Mouse (Mus musculus): ENCODE measurements around the gene Tfap4.
A peak's percentile ranks its signal among the peaks of the same experiment; 100 is the strongest.
"Not testable (repeated sequence)": the region's sequence is repeated elsewhere in the genome, so short reads cannot be mapped to it uniquely, and the experiment has no call there.

Gene Tfap4

GRCm38 (mm10) chr16:4592909-4593875 is 33.5 kb upstream of the Tfap4 start:
- peak; percentile 79 to 82 for DNase-seq

- no peak for DNase-seq
Observed at GRCm38 (mm10) chr16:4590236-4590635, 30.6 kb upstream of the Tfap4 start.

GRCm38 (mm10) chr16:4587516-4588210 is 28.0 kb upstream of the Tfap4 start:
- peak; percentile 21 to 43 for DNase-seq

DNA sequence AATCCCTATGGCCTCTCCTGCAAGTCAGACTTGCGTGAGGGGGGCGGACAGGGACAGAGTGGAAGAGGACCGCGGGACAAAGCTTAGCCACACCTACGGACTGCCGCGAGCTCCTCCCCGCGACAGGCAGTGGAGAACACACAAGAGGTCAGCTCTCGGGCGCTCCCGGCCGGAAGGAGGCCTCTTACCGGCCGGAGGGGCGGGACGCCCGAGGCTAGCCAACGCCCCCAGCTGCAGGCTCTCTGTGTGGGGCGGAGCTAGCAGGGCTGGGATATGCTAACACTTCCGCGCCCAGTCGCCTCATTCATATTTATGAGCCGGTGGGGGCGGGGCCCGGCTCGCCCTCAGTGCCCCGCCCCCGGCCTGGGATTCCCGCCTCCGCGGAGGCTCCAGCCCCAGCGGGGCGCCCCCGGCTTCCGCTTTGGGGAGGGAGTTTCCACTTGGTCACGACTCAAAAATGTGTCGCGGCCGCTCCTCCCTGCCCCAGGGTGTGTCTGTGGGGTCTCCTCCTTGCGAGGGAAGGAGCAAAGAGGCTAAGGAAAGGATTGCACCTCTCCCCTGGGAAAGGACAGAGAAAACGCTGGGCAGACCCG is 27.0 kb upstream of the Tfap4 start:
- DNase-seq: peak; percentile 89 to 91

DNA sequence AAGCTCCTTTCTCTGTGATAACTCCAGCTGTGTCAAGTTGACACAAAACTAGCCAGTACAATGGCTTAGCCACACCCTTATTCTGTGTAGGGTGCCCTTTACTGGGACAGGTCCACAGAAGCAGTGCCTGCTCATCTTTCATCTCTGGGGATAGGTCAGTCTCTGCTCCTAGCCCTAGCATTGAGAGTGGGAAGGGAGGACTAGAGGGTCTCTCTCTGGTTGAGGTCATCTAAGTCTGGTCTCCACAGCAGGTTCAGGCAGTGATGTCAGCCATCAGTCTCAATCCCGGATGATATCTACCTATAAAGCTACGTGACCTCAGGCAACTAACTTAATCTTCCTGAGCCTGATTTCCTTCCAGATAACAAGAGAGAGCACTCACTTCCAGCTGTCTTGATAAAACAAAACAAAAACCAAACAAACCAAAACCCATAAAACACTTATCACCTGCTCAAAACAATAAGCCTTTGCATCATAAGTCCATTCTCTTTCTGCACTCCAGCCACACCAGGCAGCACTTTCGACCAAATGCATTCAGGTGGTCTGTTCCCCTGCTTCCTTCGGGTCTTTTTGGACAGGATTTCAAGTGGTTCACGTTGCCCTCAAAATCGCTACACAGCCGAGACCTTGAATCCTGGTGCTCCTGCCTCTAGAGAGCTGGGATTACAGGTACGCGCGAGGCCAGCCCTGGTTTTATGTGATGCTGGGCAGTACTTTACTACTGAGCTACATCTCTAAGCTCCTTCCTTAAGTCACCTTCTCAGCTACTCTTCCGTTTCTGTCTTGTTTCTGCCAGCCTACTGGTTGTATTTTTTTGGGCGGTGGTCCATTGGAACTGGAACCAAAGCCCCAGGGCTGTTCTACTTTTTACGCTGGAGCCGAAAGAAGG is 26.2 kb upstream of the Tfap4 start:
- peak in 1 of 2 experiments; percentile 21 for DNase-seq

- DNase-seq: no peak
Observed at GRCm38 (mm10) chr16:4584438-4584837, 24.8 kb upstream of the Tfap4 start.

- DNase-seq: no peak
Observed at GRCm38 (mm10) chr16:4583807-4584206, 24.2 kb upstream of the Tfap4 start.

GRCm38 (mm10) chr16:4581179-4581578 is 21.5 kb upstream of the Tfap4 start:
- DNase-seq: not testable (repeated sequence)

- DNase-seq: no peak
Observed at GRCm38 (mm10) chr16:4578630-4579029, 19.0 kb upstream of the Tfap4 start.

DNA sequence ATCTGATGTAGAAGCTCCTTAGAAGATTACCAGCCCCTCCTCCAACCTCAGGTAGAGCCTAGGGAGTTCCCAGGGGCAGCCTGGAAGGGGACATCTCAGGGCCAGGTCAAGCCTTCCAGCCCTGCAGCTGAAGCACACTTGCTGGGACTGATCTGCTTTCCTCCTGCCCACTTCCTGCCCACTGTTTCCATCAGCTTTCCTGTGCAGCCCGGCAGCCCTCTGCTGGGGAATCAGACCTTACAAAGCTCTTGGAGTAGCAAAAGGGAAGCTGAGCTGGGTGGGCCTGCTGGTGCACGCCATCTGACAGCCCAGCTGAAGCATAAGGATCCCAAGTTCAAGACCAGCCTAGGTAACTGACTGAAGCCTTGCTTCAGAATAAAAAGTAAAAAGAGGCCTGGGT is 17.2 kb upstream of the Tfap4 start:
- no peak for DNase-seq

DNA sequence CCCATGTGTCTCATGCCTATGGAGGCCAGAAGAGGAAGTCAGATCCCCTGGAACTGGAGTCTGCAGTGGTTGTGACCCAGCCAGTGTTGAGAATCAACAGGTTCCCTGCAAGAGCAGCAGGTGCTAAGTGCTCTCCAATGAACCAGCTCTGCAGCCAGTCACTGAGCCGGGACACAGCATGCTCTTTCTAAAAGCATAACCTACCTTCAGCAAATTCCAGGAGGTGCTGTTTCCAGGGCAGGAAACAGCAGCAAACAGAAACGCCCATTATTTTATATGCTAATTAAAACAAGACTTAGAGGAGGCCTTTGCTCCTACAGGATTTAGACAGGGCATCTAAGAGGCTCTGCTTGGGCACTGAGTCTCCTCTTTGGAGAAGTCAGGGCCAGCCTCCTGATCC is 16.4 kb upstream of the Tfap4 start:
- DNase-seq: no peak

- no peak for DNase-seq
Observed at GRCm38 (mm10) chr16:4570737-4571136, 11.1 kb upstream of the Tfap4 start.

DNA sequence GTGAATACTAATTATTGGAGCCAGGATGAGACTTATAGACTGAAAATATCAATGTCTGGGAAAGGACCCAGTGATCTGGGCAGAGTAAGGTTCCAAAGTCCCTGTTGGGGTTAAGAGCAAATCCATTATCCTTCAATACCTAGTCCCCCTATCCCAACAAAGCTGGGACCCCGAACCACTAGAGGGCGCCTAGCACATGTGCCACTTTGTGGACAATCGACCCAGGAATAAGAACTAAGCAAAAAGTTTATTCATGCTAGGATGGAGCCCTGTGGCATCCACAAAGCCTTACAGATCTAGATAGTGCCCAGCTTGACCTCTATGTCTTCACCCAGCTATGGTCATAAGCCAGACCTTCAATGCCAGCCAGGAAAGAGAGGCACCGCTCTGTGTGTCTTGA is 8.3 kb upstream of the Tfap4 start:
- peak; percentile 88 to 93 for DNase-seq

GRCm38 (mm10) chr16:4560145-4560952 is 695 bp upstream of the Tfap4 start:
- peak; percentile 73 to 82 for DNase-seq

- DNase-seq: peak; percentile 77 to 79
Observed at GRCm38 (mm10) chr16:4558980-4559631, 548 bp downstream of the Tfap4 start.

DNA sequence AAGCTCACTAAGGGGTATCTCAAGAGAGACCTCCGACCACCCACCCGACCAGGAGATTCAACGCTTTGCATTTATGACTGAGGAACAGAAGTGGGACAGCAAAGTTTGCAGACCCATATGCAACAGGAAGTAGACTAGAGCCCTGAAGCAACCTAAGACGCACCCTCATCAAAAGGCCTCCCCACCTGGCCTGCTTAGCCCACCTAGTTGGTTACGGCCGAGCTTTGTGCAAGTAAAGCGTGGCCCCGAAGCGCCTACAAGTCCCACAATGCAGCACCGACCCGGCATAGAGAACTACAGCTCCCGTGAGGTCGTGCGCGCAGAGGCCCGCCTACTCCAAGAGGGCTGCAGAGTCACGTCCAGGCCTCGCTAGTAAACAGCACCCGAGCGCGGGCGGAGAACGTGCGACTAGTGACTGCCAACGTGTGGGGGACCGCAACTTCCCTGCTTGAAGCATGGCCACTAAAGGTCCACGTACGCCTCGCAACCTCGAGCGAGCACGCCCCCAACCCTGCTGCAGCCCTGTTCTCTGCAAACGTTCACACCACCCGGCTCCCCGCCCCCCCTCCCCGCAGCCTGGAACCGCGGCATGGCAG is 1.2 kb downstream of the Tfap4 start:
- peak; percentile 90 to 92 for DNase-seq

GRCm38 (mm10) chr16:4557949-4558348 is 1.7 kb downstream of the Tfap4 start:
- peak; percentile 56 to 61 for DNase-seq

DNA sequence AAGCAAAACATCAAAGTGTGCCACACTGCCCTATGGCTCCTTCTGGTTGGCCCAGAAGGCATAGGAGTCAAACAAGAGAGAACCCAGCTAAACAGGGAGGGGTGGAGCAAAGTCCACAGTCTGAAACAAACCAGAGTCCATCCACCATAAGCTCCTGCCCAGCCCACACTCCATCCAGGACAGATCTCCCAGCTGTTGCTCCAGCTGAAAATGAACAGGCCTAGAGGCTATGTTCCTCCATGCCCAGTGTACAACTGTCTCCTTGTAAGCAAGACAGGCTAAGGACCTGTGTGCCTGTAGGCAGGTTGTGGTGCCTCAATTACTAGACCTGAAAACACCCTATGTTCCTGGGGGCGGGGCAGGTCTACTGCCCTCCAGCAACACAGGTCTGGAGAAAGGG is 2.6 kb downstream of the Tfap4 start:
- DNase-seq: no peak

DNA sequence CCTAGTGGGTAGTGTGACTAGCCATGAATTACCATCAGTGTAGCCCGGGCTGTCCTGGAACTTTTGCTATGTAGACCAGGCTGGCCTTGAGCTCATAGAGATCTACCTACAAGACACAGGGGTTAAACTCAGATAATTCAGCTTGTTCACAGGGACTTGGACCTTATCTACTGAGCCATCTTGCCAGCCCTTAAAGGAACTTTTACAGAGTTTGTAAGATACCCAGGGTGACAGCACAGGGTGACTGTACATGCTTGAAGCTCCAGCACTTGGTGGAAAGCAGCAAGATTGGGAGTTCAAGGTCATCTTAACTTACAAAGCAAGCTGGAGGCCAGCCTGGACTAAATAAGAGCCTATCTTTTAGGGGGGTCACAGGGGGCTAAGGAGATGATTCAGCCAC is 4.1 kb downstream of the Tfap4 start:
- DNase-seq: no peak

DNA sequence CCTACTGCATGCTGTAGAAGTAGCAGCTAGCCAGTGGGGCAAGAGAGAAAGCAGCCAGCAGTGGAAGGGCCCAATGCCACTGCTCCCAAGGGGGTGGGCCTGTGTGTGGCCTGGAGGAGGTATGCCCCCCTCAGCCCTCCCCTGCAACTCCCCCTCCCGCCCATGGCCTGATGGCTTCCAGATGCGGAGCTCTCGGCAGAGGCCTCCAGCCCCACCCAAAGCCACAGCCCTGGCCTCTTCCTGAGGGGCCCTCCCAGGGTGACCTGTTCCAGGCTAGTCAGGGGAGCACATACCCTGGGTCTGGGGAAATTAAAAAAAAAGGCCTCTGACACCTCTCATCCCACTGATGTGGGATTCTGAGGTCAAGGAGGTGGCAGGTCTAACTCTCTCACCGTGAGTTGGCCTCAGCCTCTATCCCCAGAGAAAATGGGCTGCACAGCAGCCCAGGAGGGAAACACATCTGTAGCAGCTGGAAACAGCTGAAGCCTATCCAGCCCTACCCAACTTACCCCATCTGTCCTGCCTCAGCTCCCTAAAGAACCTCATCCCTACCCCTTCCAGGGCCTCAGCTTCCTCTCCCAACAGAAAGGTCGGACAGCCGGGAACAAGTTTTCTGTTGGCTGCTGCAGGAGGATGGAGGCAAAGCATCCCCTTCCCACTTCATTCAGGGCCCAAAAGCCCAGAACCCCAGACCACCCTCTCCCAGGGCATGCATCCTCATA is 6.7 kb downstream of the Tfap4 start:
- DNase-seq: no peak
